Mouse (Mus musculus) right cerebral cortex, postnatal 25 days (tissue): ENCODE results near the gene Myt1l.

Source experiments
- DNase-seq: peaks from one replicate; pipeline ENCODE4 v3.0.0; 2022

The Myt1l gene

DNA sequence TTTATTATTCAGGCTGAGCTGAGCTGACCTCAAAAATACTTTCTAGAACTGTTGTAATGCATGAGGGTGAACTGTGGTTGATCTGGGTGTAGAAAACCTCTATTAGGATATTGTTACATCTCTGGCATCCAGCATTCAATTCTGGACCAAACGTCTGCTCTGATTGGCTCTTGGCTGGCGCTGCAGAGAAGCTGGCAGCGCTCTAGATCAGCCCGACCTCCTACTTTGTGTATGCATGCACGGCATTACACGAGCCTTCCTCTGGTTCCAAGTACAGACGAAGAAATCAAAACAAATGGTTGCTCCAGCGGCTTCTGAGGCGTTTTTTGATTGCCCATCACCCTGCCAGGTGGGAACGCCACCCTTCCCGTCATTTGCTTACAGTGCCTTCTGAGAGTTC is 303.2 kb downstream of the Myt1l start:
- DNase-seq = no peak

GRCm38 (mm10) chr12:29837301-29837791 is 309.2 kb downstream of the Myt1l start:
- DNase-seq = peak; percentile 46

DNA sequence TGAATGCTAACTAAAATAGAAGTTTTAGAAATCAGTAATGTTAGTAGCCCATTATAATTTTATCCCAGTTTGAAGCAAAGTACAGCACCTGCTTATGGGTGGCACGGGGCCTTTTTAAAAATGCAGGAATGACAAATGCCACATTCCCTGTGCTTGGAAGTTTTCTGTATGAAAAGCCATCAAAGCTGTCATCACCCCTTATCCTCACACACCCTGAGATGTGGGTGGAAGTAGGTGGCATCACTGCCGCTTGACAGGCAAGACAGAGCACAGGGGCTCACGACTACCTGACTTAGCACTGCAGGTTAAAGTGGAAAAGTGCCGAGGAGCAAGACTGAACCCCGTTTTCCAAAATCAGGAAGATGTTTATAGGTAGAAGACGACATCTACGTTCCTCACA is 310.2 kb downstream of the Myt1l start:
- no peak for DNase-seq

DNA sequence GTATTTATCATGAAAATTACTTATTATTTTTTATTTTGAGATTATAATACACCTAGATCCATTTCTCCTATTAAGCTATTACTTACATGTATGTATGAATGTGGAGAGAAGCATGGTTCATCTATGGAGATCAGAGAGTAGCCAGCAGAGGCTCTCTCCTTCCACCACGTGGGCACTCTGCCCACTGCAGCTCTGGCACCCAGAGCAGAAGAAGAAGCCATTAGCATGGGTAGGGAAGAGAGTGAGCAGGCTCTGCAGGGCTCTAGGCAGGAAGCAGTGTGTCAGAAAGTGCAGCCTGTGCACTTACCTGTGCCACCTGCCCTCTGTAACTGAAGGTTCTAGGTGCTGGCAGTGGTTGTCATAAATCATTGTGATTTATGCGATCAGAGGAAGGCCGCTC is 321.8 kb downstream of the Myt1l start:
- no peak for DNase-seq

GRCm38 (mm10) chr12:29854151-29854585 is 326.0 kb downstream of the Myt1l start:
- no peak for DNase-seq

GRCm38 (mm10) chr12:29855007-29855406 is 326.8 kb downstream of the Myt1l start:
- no peak for DNase-seq

DNA sequence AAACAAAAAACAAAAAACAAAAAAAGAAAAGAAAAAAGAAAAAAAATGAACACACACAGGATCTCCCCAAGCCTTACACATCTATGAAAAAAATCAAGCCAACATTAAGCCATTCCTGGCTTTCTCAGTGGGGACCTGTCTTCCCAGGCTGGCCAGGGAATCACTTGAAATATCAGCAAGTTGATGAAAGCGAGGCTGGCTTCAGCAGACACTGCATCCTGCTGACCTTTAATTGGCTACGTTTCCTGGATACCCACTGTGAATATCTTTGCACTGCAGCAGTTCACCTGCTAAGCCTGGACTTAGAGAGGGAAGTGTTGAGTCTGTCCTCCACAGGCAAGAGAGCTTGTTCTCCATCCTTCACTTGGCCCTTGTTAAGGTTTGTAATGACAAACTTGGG is 332.8 kb downstream of the Myt1l start:
- no peak for DNase-seq

DNA sequence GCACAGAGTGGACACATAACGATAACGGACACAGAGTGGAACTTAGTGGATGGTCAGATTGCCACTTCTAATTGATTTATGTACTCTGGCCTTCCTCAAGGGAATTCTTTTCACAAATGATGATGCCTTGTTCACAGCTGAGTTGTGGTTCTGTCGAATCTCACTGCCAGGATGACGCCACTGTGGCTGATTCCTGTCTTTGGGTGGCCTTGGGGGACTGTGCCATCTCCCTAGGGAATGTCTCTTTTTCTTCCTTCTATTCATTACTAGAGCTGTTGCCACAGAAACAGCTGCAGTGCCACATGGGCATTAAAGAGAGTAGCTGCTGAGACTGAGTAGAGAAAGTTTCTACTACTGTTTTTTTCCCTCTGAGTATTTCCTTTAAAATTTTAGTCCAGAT is 340.1 kb downstream of the Myt1l start:
- DNase-seq = no peak

DNA sequence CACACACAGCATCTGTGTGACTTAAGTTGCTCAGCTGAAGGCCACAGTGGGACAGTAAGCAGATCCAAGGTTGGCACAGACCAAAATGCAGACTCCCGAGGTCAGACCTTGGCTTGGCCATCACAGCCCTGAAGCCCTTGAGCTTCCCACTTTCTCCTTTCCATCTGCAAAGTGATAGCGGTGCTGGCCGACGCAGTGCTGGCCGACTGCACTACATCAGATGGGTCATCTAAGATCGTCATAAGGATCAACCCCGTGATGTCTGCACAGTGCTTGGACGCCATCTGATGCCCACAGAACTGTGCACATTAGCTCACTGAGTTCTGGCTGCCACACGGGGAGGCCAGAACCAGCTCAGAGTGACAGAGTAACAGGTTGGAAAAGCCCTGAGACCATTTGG is 340.6 kb downstream of the Myt1l start:
- DNase-seq = no peak

DNA sequence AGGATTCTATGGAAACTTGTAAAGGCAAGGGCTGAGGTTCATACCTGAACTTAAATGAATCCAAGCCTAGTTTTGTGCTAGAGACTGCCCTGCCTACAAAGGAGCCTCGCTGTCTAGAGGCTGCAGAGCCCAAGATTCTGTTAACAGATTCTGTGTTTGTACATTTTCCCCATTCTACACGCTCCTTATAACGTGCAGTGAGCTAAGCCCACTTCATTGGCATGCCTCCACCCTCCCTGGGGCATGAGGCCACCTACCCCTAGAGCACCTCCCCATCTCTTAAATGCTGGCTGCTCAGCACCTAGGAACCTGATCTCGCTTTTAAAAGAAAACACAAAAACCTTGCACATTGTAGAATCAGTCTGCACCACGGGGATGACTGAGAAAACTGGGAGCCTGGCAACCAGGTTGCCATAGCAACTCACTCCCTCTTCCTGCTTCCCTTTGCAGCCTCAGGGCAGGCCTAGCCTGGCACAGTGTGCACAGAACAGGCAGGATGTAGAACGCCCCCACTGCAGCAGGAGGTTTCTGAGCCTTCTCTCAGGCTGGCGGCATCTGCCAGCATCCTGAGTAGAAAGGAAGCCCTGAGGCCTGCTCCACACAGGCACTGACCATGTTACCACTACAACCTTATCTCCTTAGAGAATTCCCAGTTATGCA is 344.1 kb downstream of the Myt1l start:
- DNase-seq = peak; percentile 91

DNA sequence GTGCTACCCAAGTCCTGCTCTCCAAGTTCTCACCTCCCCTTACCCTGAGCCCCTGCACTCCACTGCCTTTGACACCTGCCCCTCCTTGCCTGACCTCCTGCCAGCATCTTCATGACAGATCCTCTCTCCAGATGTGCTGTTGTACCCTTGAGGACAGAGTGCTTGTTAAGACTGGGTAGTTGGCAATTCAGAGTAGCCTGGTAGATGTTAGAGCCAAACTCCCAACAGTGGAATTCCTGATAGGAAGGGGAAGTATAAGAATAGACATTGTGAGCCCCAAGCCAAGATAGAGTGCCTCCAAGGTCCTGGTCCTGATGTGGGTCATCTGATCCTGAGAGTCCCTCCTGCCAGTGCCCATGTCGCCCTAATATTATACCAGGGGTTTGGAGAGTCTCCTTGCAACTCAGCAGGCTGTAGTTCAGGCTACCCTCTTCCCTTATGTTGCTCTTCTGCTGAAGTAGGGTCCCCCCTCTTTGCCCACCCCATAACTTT is 345.1 kb downstream of the Myt1l start:
- DNase-seq = no peak

- no peak for DNase-seq
Measured at GRCm38 (mm10) chr12:29877977-29878376, 349.8 kb downstream of the Myt1l start.

- DNase-seq = peak; percentile 76
Measured at GRCm38 (mm10) chr12:29882871-29883617, 354.9 kb downstream of the Myt1l start.

DNA sequence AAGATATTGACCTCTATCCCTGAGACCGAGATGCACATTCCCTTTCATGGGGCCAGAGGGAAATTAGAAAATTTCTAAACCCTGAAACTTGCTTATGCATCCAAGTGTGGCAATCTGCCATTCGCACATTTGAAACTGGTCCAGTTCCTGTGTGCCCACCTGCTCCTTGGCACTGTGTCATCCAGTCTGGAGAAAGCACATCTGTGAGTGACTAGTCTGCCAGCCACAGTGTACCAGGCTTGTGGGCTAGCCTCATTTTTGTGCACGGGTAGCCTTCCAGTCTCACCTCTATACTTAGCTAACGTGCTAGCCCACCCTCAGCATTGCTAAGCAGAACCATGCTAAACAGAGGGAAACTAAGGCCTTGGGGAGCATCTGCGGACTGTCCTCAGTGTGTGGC is 356.2 kb downstream of the Myt1l start:
- peak; percentile 60 for DNase-seq

DNA sequence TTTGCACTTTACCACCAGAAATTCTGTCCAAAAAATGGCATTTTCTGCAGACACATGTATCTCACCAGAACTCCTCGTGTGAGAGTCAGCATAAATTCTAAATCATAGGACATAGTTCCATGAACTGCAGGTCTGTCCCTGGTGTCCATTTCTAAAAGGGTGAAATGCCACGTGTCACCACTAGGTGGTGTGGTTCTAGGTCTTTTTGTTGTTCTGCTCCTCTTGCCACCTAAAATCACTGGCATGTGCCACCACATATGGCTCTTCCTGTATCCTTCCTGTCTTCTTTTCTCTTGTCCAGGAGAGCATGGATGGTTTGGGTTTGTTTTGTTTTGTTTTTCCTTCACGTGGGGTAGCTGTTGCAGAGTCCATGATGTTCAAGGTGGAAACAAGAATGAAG is 366.5 kb downstream of the Myt1l start:
- no peak for DNase-seq

DNA sequence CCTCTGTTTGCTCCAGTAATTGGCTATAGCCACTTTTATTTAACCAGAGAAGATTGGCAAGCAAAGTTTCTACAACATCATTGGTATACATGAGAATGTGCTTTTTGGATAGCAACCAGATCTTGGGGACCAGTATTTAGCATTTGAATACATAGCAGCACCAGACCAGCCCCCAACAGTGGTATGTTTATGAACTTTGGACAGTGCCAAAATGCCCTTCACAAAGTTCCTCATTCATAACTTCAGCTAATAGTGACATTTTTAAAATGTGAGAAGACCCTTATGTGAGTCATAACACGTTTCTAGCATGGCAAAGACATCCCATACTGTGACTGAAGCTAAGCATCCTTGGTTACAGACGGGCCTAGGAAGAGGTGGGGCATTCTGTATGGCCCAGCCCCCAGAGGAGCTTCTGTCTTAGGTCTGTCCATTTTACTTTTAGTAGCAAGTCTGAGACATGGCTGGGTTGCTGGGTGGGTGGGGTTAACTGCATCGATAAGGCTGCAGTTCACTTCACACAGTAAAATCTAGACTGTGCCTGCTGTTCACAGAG is 369.4 kb downstream of the Myt1l start:
- DNase-seq = no peak

GRCm38 (mm10) chr12:29904101-29904874 is 376.1 kb downstream of the Myt1l start:
- peak; percentile 29 for DNase-seq

DNA sequence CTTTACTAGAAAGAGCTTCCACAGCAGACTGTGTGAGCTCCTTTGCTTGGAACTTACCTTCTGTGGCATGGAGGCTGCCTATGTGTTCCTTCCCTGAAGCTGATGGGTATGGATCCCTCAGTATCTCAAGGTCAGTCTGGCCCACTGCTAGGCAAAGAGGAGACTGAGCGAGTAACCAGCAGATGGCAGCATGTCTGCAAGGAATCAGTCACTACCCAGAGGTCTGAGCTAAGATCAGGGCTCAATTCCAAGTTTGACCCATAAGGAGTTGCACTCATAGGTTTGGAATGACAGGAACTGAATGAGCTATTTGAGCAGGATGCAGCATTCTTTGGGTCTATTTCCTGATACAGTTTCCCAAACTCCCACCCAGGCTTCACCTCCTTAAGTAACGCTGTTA is 378.9 kb downstream of the Myt1l start:
- DNase-seq = peak; percentile 27

DNA sequence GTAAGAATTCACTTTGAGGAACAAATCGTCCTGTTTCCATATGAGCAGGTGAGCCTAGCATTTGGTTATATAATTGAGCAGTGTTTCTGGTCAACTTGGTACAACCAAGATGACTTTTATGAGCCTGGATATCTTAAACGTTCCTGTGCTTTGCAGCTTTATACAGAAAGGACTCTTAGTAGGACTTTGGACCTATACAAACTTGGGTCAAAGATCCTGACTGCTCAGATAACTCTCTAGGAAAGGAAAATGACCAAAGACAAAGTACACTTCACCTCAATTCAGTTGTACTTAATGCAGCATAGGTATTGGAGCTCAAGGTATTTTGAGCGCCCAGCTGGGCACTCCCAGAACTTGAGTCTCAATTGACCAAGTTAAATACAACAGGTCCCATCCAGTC is 388.0 kb downstream of the Myt1l start:
- DNase-seq = no peak

- DNase-seq = no peak
Measured at GRCm38 (mm10) chr12:29916807-29917206, 388.6 kb downstream of the Myt1l start.

- no peak for DNase-seq
Measured at GRCm38 (mm10) chr12:29920298-29920697, 392.1 kb downstream of the Myt1l start.

GRCm38 (mm10) chr12:29921481-29921880 is 393.3 kb downstream of the Myt1l start:
- no peak for DNase-seq

GRCm38 (mm10) chr12:29926896-29927295 is 398.7 kb downstream of the Myt1l start:
- no peak for DNase-seq
